Mouse (Mus musculus) C2C12 (cell line): ENCODE results near the gene Bscl2. TPM values are rescaled to one million over a fixed set of nuclear protein-coding genes. Genes with fewer than 3 reads are reported as not detected.
"Not testable (repeated sequence)": the region's sequence is repeated elsewhere in the genome, so short reads cannot be mapped to it uniquely, and the experiment has no call there.

ENCODE experiments used
- H3K27me3 ChIP-seq: one replicate; pipeline ENCODE4 v1.6.1; 2011; ENCODE audit not compliant: control insufficient read depth, insufficient read depth, insufficient read length
- H3K36me3 ChIP-seq: one replicate; pipeline ENCODE4 v1.6.1; 2011; ENCODE audit not compliant: control insufficient read depth, insufficient read depth
- H3K4me3 ChIP-seq: one replicate; pipeline ENCODE4 v1.5.1; 2011; ENCODE audit warnings: mild to moderate bottlenecking, control low read depth; ENCODE audit not compliant: poor library complexity, insufficient read depth, severe bottlenecking
- H3K79me2 ChIP-seq: one replicate; pipeline ENCODE4 v1.6.1; 2011; ENCODE audit not compliant: control insufficient read depth, insufficient read depth
- H3K79me3 ChIP-seq: one replicate; pipeline ENCODE4 v1.6.1; 2011; ENCODE audit warnings: low read depth, control low read depth
- H3ac ChIP-seq: one replicate; pipeline ENCODE3; 2011; ENCODE audit warnings: low read depth; ENCODE audit not compliant: control insufficient read depth, insufficient read length
- CEBPB ChIP-seq: IDR thresholded peaks from one replicate; pipeline ENCODE4 v1.6.1; 2011; ENCODE audit warnings: low read depth, mild to moderate bottlenecking, control low read depth, moderate library complexity
- CTCF ChIP-seq: IDR thresholded peaks from one replicate; pipeline ENCODE4 v1.5.1; 2011; ENCODE audit not compliant: control insufficient read depth, insufficient read depth, insufficient read length
- FOSL1 ChIP-seq: IDR thresholded peaks from one replicate; pipeline ENCODE4 v1.8.0; 2011; ENCODE audit warnings: mild to moderate bottlenecking, low read length; ENCODE audit not compliant: poor library complexity, insufficient read depth, severe bottlenecking
- MAX ChIP-seq: IDR thresholded peaks from one replicate; pipeline ENCODE4 v1.6.1; 2011; ENCODE audit warnings: mild to moderate bottlenecking, control low read depth
- MYOD1 ChIP-seq: IDR thresholded peaks from one replicate; pipeline ENCODE4 v1.6.1; 2011; ENCODE audit warnings: low read depth; ENCODE audit not compliant: control insufficient read depth, insufficient read length
- MYOG ChIP-seq: IDR thresholded peaks from one replicate; pipeline ENCODE4 v1.6.1; 2011; ENCODE audit not compliant: control insufficient read depth, insufficient read length; ENCODE audit errors: extremely low read depth
- USF1 ChIP-seq: IDR thresholded peaks from one replicate; pipeline ENCODE4 v1.6.1; 2011; ENCODE audit warnings: low read depth, mild to moderate bottlenecking, control low read depth, moderate library complexity
- polyA plus RNA-seq: library from polyadenylated mRNA; unstranded; fragments of >200 nt; fragmentation: generic; extraction: Trizol; gene quantifications from one replicate; pipeline ENCODE4 v1.2.1, GENCODE M21; 2012; ENCODE audit warnings: missing spikeins

Gene Bscl2
- polyA plus RNA-seq, 1 experiment = 5.4 TPM

GRCm38 (mm10) chr19:8857689-8858088 is 20.4 kb downstream of the Bscl2 start:
- Histone ChIP-seq H3K4me3 (no peak overlapping the region), H3K36me3 (no peaks in the 10 kb centered on the region), H3K79me2 (no peaks in the 10 kb centered on the region), H3K27me3 (no peaks in the 10 kb centered on the region), H3K79me3 (no peaks in the 10 kb centered on the region), H3ac (no peak overlapping the region)
- TF ChIP-seq USF1 (peak; percentile 79), CEBPB (no peak), CTCF (peak; percentile 16)

GRCm38 (mm10) chr19:8859018-8859417 is 21.8 kb downstream of the Bscl2 start:
- H3K79me2 ChIP-seq = no peaks in the 10 kb centered on the region

GRCm38 (mm10) chr19:8864265-8864664 is 27.0 kb downstream of the Bscl2 start:
- H3K4me3 ChIP-seq = no peak overlapping the region
- TF ChIP-seq MAX (no peak), CTCF (no peak), FOSL1 (no peak), MYOG (no peak), CEBPB (no peak), MYOD1 (no peak), USF1 (no peak)
- H3K79me3 ChIP-seq = no peaks in the 10 kb centered on the region
- H3K36me3 ChIP-seq = no peaks in the 10 kb centered on the region
- H3K79me2 ChIP-seq = no peaks in the 10 kb centered on the region
- H3K27me3 ChIP-seq = no peaks in the 10 kb centered on the region
- H3ac ChIP-seq = no peak overlapping the region

More at GRCm38 (mm10) chr19:8859018-8859417, 21.8 kb downstream of the Bscl2 start:
- Histone ChIP-seq H3ac (no peak overlapping the region), H3K36me3 (no peaks in the 10 kb centered on the region), H3K4me3 (no peak overlapping the region), H3K27me3 (no peaks in the 10 kb centered on the region), H3K79me3 (no peaks in the 10 kb centered on the region)
- no peak for TF ChIP-seq MYOG
- no peak for TF ChIP-seq MAX
- no peak for TF ChIP-seq CTCF
- no peak for TF ChIP-seq CEBPB
- no peak for TF ChIP-seq FOSL1
- no peak for TF ChIP-seq USF1
- TF ChIP-seq MYOD1 = no peak

GRCm38 (mm10) chr19:8870381-8870780 is 33.1 kb downstream of the Bscl2 start:
- peaks cover 11% of the 10 kb centered on the region for H3K79me3 ChIP-seq
- not testable (repeated sequence) for H3K4me3 ChIP-seq

GRCm38 (mm10) chr19:8870838-8871237 is 33.6 kb downstream of the Bscl2 start:
- peak overlapping the region; percentile 84 for H3K4me3 ChIP-seq
- H3ac ChIP-seq = peak overlapping the region; percentile 49
- H3K79me2 ChIP-seq = peaks cover 23% of the 10 kb centered on the region
- no peaks in the 10 kb centered on the region for H3K27me3 ChIP-seq
- TF ChIP-seq MAX = no peak
- TF ChIP-seq MYOD1 = no peak
- TF ChIP-seq USF1 = no peak
- no peak for TF ChIP-seq CEBPB
- no peak for TF ChIP-seq CTCF
- no peak for TF ChIP-seq FOSL1
- no peak for TF ChIP-seq MYOG
- H3K36me3 ChIP-seq = peaks cover 29% of the 10 kb centered on the region
- peaks cover 11% of the 10 kb centered on the region for H3K79me3 ChIP-seq

More at GRCm38 (mm10) chr19:8870381-8870780, 33.1 kb downstream of the Bscl2 start:
- peaks cover 23% of the 10 kb centered on the region for H3K79me2 ChIP-seq
- peaks cover 24% of the 10 kb centered on the region for H3K36me3 ChIP-seq
- not testable (repeated sequence) for H3K27me3 ChIP-seq, H3ac ChIP-seq

- Histone ChIP-seq H3K36me3 (peaks cover 36% of the 10 kb centered on the region), H3K27me3 (no peaks in the 10 kb centered on the region), H3ac (peak within 1 kb of the TSS; percentile 98), H3K4me3 (peak within 1 kb of the TSS; percentile 84), H3K79me2 (peaks cover 23% of the 10 kb centered on the region), H3K79me3 (peaks cover 11% of the 10 kb centered on the region)
- TF ChIP-seq USF1 (peak; percentile 100), MAX (peak; percentile 57), CTCF (no peak), CEBPB (no peak), MYOG (no peak)
These were observed 34.3 kb downstream of the Bscl2 start, which contains the start of gene Ubxn1 for GRCm38 (mm10) chr19:8871267-8872186. Ubxn1 (plus strand) TSS chr19:8871496.
